Mouse (Mus musculus): ENCODE data around the gene Entr1. TPM values are rescaled to one million over a fixed set of nuclear protein-coding genes. Genes with fewer than 3 reads are reported as not detected.
A peak's percentile ranks its signal among the peaks of the same experiment; 100 is the strongest.

Entr1 gene
- total and polyA plus RNA-seq, 2 experiments from 2014 or later, result 57.2 to 67.4 TPM

- Histone ChIP-seq H3K9me3 (replicated peaks; ENCODE audit: control insufficient read depth, low read length) (no peaks in the 10 kb centered on the region), H3K27ac (ENCODE audit: low read depth) (no peak overlapping the region), H3K4me3 (ENCODE audit: low read depth, low read length) (no peak overlapping the region), H3K9ac (replicated peaks; ENCODE audit: low read depth, low read length) (no peak overlapping the region), H3K27me3 (ENCODE audit: control insufficient read depth, insufficient read depth, low read length) (no peaks in the 10 kb centered on the region), H3K36me3 (replicated peaks; ENCODE audit: control insufficient read depth, insufficient read depth, low read length) (peaks cover 98% of the 10 kb centered on the region), H3K4me2 (ENCODE audit: low read depth, low read length) (no peak overlapping the region), H3K4me1 (ENCODE audit: control insufficient read depth, insufficient read depth) (no peaks in the 10 kb centered on the region)
- DNase-seq (ENCODE audit: low spot score), result no peak
- ATAC-seq (ENCODE audit: insufficient read depth, low read depth), result no peak
- TF ChIP-seq CTCF (IDR thresholded peaks at IDR 0.05; ENCODE audit: low read depth), result no peak
- no peak for TF ChIP-seq EP300 (IDR thresholded peaks at IDR 0.05; ENCODE audit: low read depth)
- WGBS, result 96% methylated on average over 2 of the region's 2 CpGs
These were observed 35.4 kb upstream of the Entr1 start for GRCm38 (mm10) chr2:26424541-26424940.

GRCm38 (mm10) chr2:26423086-26423485 is 34.0 kb upstream of the Entr1 start:
- Histone ChIP-seq H3K27me3 (ENCODE audit: control insufficient read depth, insufficient read depth, low read length) (no peaks in the 10 kb centered on the region), H3K4me2 (ENCODE audit: low read depth, low read length) (no peak overlapping the region), H3K9me3 (replicated peaks; ENCODE audit: control insufficient read depth, low read length) (no peaks in the 10 kb centered on the region), H3K27ac (ENCODE audit: low read depth) (no peak overlapping the region), H3K9ac (replicated peaks; ENCODE audit: low read depth, low read length) (no peak overlapping the region), H3K4me3 (ENCODE audit: low read depth, low read length) (no peak overlapping the region), H3K4me1 (ENCODE audit: control insufficient read depth, insufficient read depth) (no peaks in the 10 kb centered on the region), H3K36me3 (replicated peaks; ENCODE audit: control insufficient read depth, insufficient read depth, low read length) (peaks cover 97% of the 10 kb centered on the region)
- DNase-seq (ENCODE audit: low spot score) (no peak), ATAC-seq (ENCODE audit: insufficient read depth, low read depth) (no peak)
- TF ChIP-seq EP300 (IDR thresholded peaks at IDR 0.05; ENCODE audit: low read depth), result no peak
- TF ChIP-seq CTCF (IDR thresholded peaks at IDR 0.05; ENCODE audit: low read depth), result no peak
- 73% methylated on average over 1 of the region's 1 CpGs for WGBS

GRCm38 (mm10) chr2:26421969-26422368 is 32.9 kb upstream of the Entr1 start:
- 98% methylated on average over 2 of the region's 2 CpGs for WGBS
- H3K36me3 ChIP-seq (replicated peaks; ENCODE audit: control insufficient read depth, insufficient read depth, low read length), result peaks cover 96% of the 10 kb centered on the region
- no peak for TF ChIP-seq CTCF (IDR thresholded peaks at IDR 0.05; ENCODE audit: low read depth)
- TF ChIP-seq EP300 (IDR thresholded peaks at IDR 0.05; ENCODE audit: low read depth), result no peak
- H3K4me2 ChIP-seq (ENCODE audit: low read depth, low read length), result no peak overlapping the region
- DNase-seq (ENCODE audit: low spot score), result no peak
- no peaks in the 10 kb centered on the region for H3K27me3 ChIP-seq (ENCODE audit: control insufficient read depth, insufficient read depth, low read length)
- no peak overlapping the region for H3K27ac ChIP-seq (ENCODE audit: low read depth)
- H3K9ac ChIP-seq (replicated peaks; ENCODE audit: low read depth, low read length), result no peak overlapping the region
- no peaks in the 10 kb centered on the region for H3K9me3 ChIP-seq (replicated peaks; ENCODE audit: control insufficient read depth, low read length)
- no peak overlapping the region for H3K4me3 ChIP-seq (ENCODE audit: low read depth, low read length)
- H3K4me1 ChIP-seq (ENCODE audit: control insufficient read depth, insufficient read depth), result no peaks in the 10 kb centered on the region
- ATAC-seq (ENCODE audit: insufficient read depth, low read depth), result no peak

- H3K27me3 ChIP-seq (ENCODE audit: control insufficient read depth, insufficient read depth, low read length), result no peaks in the 10 kb centered on the region
- H3K27ac ChIP-seq (ENCODE audit: low read depth), result no peak overlapping the region
- no peaks in the 10 kb centered on the region for H3K9me3 ChIP-seq (replicated peaks; ENCODE audit: control insufficient read depth, low read length)
- 86% methylated on average over 1 of the region's 1 CpGs for WGBS
- H3K36me3 ChIP-seq (replicated peaks; ENCODE audit: control insufficient read depth, insufficient read depth, low read length), result peaks cover 96% of the 10 kb centered on the region
- TF ChIP-seq CTCF (IDR thresholded peaks at IDR 0.05; ENCODE audit: low read depth) (no peak), EP300 (IDR thresholded peaks at IDR 0.05; ENCODE audit: low read depth) (no peak)
- no peak overlapping the region for H3K4me3 ChIP-seq (ENCODE audit: low read depth, low read length)
- no peak overlapping the region for H3K4me2 ChIP-seq (ENCODE audit: low read depth, low read length)
- DNase-seq (ENCODE audit: low spot score), result no peak
- H3K9ac ChIP-seq (replicated peaks; ENCODE audit: low read depth, low read length), result no peak overlapping the region
- no peak for ATAC-seq (ENCODE audit: insufficient read depth, low read depth)
- no peaks in the 10 kb centered on the region for H3K4me1 ChIP-seq (ENCODE audit: control insufficient read depth, insufficient read depth)
These were observed 29.0 kb upstream of the Entr1 start for GRCm38 (mm10) chr2:26418120-26418519.

- peaks cover 95% of the 10 kb centered on the region for H3K36me3 ChIP-seq (replicated peaks; ENCODE audit: control insufficient read depth, insufficient read depth, low read length)
- no peak for ATAC-seq (ENCODE audit: insufficient read depth, low read depth)
- no peak for TF ChIP-seq EP300 (IDR thresholded peaks at IDR 0.05; ENCODE audit: low read depth)
These were observed 27.9 kb upstream of the Entr1 start for GRCm38 (mm10) chr2:26417066-26417465.

GRCm38 (mm10) chr2:26410931-26411411 is 21.9 kb upstream of the Entr1 start:
- H3K36me3 ChIP-seq (replicated peaks; ENCODE audit: control insufficient read depth, insufficient read depth, low read length), result peaks cover 55% of the 10 kb centered on the region

More at GRCm38 (mm10) chr2:26417066-26417465, 27.9 kb upstream of the Entr1 start:
- Histone ChIP-seq H3K9me3 (replicated peaks; ENCODE audit: control insufficient read depth, low read length) (no peaks in the 10 kb centered on the region), H3K4me3 (ENCODE audit: low read depth, low read length) (no peak overlapping the region), H3K27ac (ENCODE audit: low read depth) (no peak overlapping the region), H3K9ac (replicated peaks; ENCODE audit: low read depth, low read length) (no peak overlapping the region), H3K4me2 (ENCODE audit: low read depth, low read length) (no peak overlapping the region), H3K4me1 (ENCODE audit: control insufficient read depth, insufficient read depth) (no peaks in the 10 kb centered on the region), H3K27me3 (ENCODE audit: control insufficient read depth, insufficient read depth, low read length) (no peaks in the 10 kb centered on the region)
- no peak for DNase-seq (ENCODE audit: low spot score)

More at GRCm38 (mm10) chr2:26410931-26411411, 21.9 kb upstream of the Entr1 start:
- 45% methylated on average over 4 of the region's 5 CpGs for WGBS
- DNase-seq (ENCODE audit: low spot score) (no peak), ATAC-seq (ENCODE audit: insufficient read depth, low read depth) (no peak)
- H3K9me3 ChIP-seq (replicated peaks; ENCODE audit: control insufficient read depth, low read length), result no peaks in the 10 kb centered on the region
- no peaks in the 10 kb centered on the region for H3K27me3 ChIP-seq (ENCODE audit: control insufficient read depth, insufficient read depth, low read length)
- 0 out of 2 replicates have a peak overlapping the region, but pooled peaks have one; percentile 22 for H3K9ac ChIP-seq (replicated peaks; ENCODE audit: low read depth, low read length)
- H3K4me1 ChIP-seq (ENCODE audit: control insufficient read depth, insufficient read depth), result peaks cover 22% of the 10 kb centered on the region
- TF ChIP-seq CTCF (IDR thresholded peaks at IDR 0.05; ENCODE audit: low read depth), result no peak
- no peak for TF ChIP-seq EP300 (IDR thresholded peaks at IDR 0.05; ENCODE audit: low read depth)
- H3K27ac ChIP-seq (ENCODE audit: low read depth), result peak overlapping the region; percentile 52
- no peak overlapping the region for H3K4me3 ChIP-seq (ENCODE audit: low read depth, low read length)
- H3K4me2 ChIP-seq (ENCODE audit: low read depth, low read length), result no peak overlapping the region

Data from heart, postnatal 0 days (tissue).